Mouse (Mus musculus) CH12.LX (cell line): ENCODE results near the gene P2ry12. TPM values are rescaled to one million over a fixed set of nuclear protein-coding genes. Genes with fewer than 3 reads are reported as not detected.

Experiments
- DNase-seq: peaks from one replicate; pipeline ENCODE4 v3.0.0-alpha.2; 2013; ENCODE audit errors: extremely low read depth
- H3K27ac ChIP-seq: 2 replicates; pipeline ENCODE4 v1.5.1; 2012; ENCODE audit warnings: low read depth, mild to moderate bottlenecking, control low read depth, moderate library complexity; ENCODE audit not compliant: insufficient read depth
- H3K27me3 ChIP-seq: replicated peaks from 2 replicates; pipeline ENCODE3; 2012; ENCODE audit warnings: inconsistent platforms
- H3K36me3 ChIP-seq, 2 experiments: replicated peaks in 1 of 2; 2 replicates each; pipeline versions ENCODE3 to v1.6.1; 2012; ENCODE audit warnings: inconsistent platforms in 1 of 2, low read length in 1 of 2, mild to moderate bottlenecking in 1 of 2, mixed read lengths in 1 of 2, moderate library complexity in 1 of 2; ENCODE audit not compliant: control insufficient read depth in 1 of 2, insufficient read depth in 1 of 2
- H3K4me1 ChIP-seq, 2 experiments: 2 replicates each; pipeline ENCODE4 v1.6.1; 2012; ENCODE audit warnings: inconsistent platforms in 1 of 2, moderate library complexity in 1 of 2; ENCODE audit not compliant: insufficient read depth in 2 of 2, control insufficient read depth in 1 of 2
- H3K4me2 ChIP-seq: 2 replicates; pipeline ENCODE4 v1.6.1; 2012; ENCODE audit warnings: low read depth, mild to moderate bottlenecking, control low read depth; ENCODE audit not compliant: poor library complexity, insufficient read depth, severe bottlenecking
- H3K4me3 ChIP-seq, 3 experiments: fragments of 150-350 bp in 1 of 3; sonication (generic) in 1 of 3; replicated peaks in 1 of 3; 2 replicates each; pipeline versions ENCODE3 to v1.5.1; 2011 to 2012; ENCODE audit warnings: low read depth in 2 of 3, low read length in 2 of 3, mild to moderate bottlenecking in 2 of 3, moderate library complexity in 2 of 3, control low read depth in 1 of 3, improper control_type of control experiment in 1 of 3, inconsistent platforms in 1 of 3, mixed read lengths in 1 of 3; ENCODE audit not compliant: poor library complexity in 1 of 3
- H3K79me2 ChIP-seq: replicated peaks from 2 replicates; pipeline ENCODE4 v1.6.1; 2012; ENCODE audit warnings: mild to moderate bottlenecking, moderate library complexity; ENCODE audit not compliant: control insufficient read depth, poor library complexity, insufficient read depth, severe bottlenecking; ENCODE audit errors: extremely low read depth
- H3K9ac ChIP-seq: 2 replicates; pipeline ENCODE4 v1.6.1; 2012; ENCODE audit warnings: low read depth, mild to moderate bottlenecking, control low read depth, moderate library complexity; ENCODE audit not compliant: insufficient read depth
- H3K9me3 ChIP-seq: replicated peaks from 2 replicates; pipeline ENCODE3; 2012; ENCODE audit warnings: low read length, inconsistent platforms, mixed read lengths
- CHD1 ChIP-seq: IDR thresholded peaks from 2 replicates; pipeline ENCODE4 v1.6.1; 2012; ENCODE audit warnings: low read depth, low read length, improper control_type of control experiment, inconsistent platforms
- CTCF ChIP-seq, 2 experiments: IDR thresholded peaks in 1 of 2; conservative IDR thresholded peaks in 1 of 2; 2 replicates each; pipeline ENCODE4 v1.5.1; 2011 to 2012; ENCODE audit warnings: low read depth in 2 of 2, low read length in 2 of 2, improper control_type of control experiment in 1 of 2, inconsistent platforms in 1 of 2, mild to moderate bottlenecking in 1 of 2, moderate library complexity in 1 of 2
- E2F4 ChIP-seq: IDR thresholded peaks from 2 replicates; pipeline ENCODE4 v1.6.1; 2011; ENCODE audit warnings: low read depth, low read length, improper control_type of control experiment; ENCODE audit not compliant: insufficient replicate concordance
- ELF1 ChIP-seq: IDR thresholded peaks from 2 replicates; pipeline ENCODE4 v1.6.1; 2014; ENCODE audit warnings: low read depth, mild to moderate bottlenecking, inconsistent platforms, low read length, improper control_type of control experiment
- MEF2A ChIP-seq: IDR thresholded peaks from 2 replicates; pipeline ENCODE4 v1.6.1; 2014; ENCODE audit warnings: low read depth, mild to moderate bottlenecking, inconsistent platforms, low read length, improper control_type of control experiment, borderline replicate concordance
- MXI1 ChIP-seq: IDR thresholded peaks from 2 replicates; pipeline ENCODE4 v1.6.1; 2011; ENCODE audit warnings: mild to moderate bottlenecking, low read depth, low read length, improper control_type of control experiment
- POLR2A ChIP-seq: IDR thresholded peaks from 2 replicates; pipeline ENCODE4 v1.6.1; 2011; ENCODE audit warnings: low read depth, mild to moderate bottlenecking, improper control_type of control experiment, low read length
- RAD21 ChIP-seq: IDR thresholded peaks from 2 replicates; pipeline ENCODE4 v1.6.1; 2011; ENCODE audit warnings: low read depth, mild to moderate bottlenecking, low read length, improper control_type of control experiment, moderate library complexity
- SMC3 ChIP-seq: IDR thresholded peaks from 2 replicates; pipeline ENCODE4 v1.6.1; 2011; ENCODE audit warnings: low read depth, low read length, improper control_type of control experiment
- TCF12 ChIP-seq: IDR thresholded peaks from 2 replicates; pipeline ENCODE4 v1.6.1; 2014; ENCODE audit warnings: low read depth, mild to moderate bottlenecking, inconsistent platforms, low read length, improper control_type of control experiment
- UBTF ChIP-seq: IDR thresholded peaks from 2 replicates; pipeline ENCODE4 v1.6.1; 2012; ENCODE audit warnings: low read depth, mild to moderate bottlenecking, inconsistent platforms, low read length, improper control_type of control experiment, moderate library complexity
- USF1 ChIP-seq: IDR thresholded peaks from 2 replicates; pipeline ENCODE4 v1.6.1; 2014; ENCODE audit warnings: low read depth, mild to moderate bottlenecking, inconsistent platforms, low read length, improper control_type of control experiment
- USF2 ChIP-seq: conservative IDR thresholded peaks from 2 replicates; pipeline ENCODE4 v1.6.1; 2011; ENCODE audit warnings: low read depth, low read length, improper control_type of control experiment
- ZNF384 ChIP-seq: IDR thresholded peaks from 2 replicates; pipeline ENCODE4 v1.6.1; 2012; ENCODE audit warnings: low read depth, low read length, improper control_type of control experiment, inconsistent platforms
- dilution Hi-C: fragments of 300-500 bp; cut with MboI; formaldehyde crosslinking; loops from 2 replicates; pipeline ENCODE4 v1.14.3; 2020; ENCODE audit warnings: low sequenced_read_pairs; ENCODE audit not compliant: extremely low pct_unique_long_range_greater_than_20kb, extremely low pct_ligation_motif_present
- in situ Hi-C: fragments of 300-500 bp; cut with MboI; formaldehyde crosslinking; loops from 3 replicates; pipeline ENCODE4 v1.14.3; 2019; ENCODE audit warnings: low sequenced_read_pairs, low pct_ligation_motif_present, low pct_unique_long_range_greater_than_20kb, mixed read lengths
- polyA plus RNA-seq: library from polyadenylated mRNA; unstranded; fragments of >175 nt; gene quantifications from 2 replicates; pipeline ENCODE4 v1.2.1, GENCODE M21; 2012; ENCODE audit warnings: low read depth; ENCODE audit not compliant: insufficient read length
- total RNA-seq, 2 experiments: library from RNA; depleted of rRNA; stranded (reverse); fragments of 300-350 nt in 1 of 2; fragments of >200 nt in 1 of 2; gene quantifications; 2 replicates each; pipeline ENCODE4 v1.2.3; 2012 to 2014

The P2ry12 gene
- total and polyA plus RNA-seq, 3 experiments: 0.30 to 0.97 (median 0.33) TPM

GRCm38 (mm10) chr3:59169921-59170627, 92.6 kb downstream of the P2ry12 start:
- in situ Hi-C loops (loop anchor here (5.0 to 25.0 kb wide), 2 partner anchors 93 to 567 kb away; partner anchors contain the start of gene Gm5538), dilution Hi-C loops (no loop called here)
- Histone ChIP-seq H3K4me1 (peaks cover 0 to 16% of the 10 kb centered on the region in 2 experiments; a peak in 2 of 4 replicates), H3K27me3 (no peaks in the 10 kb centered on the region), H3K9ac (no peak overlapping the region), H3K36me3 (no peaks in the 10 kb centered on the region), H3K27ac (no peak overlapping the region), H3K79me2 (no peaks in the 10 kb centered on the region), H3K9me3 (no peaks in the 10 kb centered on the region), H3K4me3 (no peak overlapping the region), H3K4me2 (no peak overlapping the region)
- no peak for DNase-seq
- TF ChIP-seq CHD1 (no peak), MXI1 (no peak), ELF1 (no peak), RAD21 (no peak)

GRCm38 (mm10) chr3:59169215-59169614, 93.5 kb downstream of the P2ry12 start:
- Histone ChIP-seq H3K36me3 (no peaks in the 10 kb centered on the region), H3K27me3 (no peaks in the 10 kb centered on the region), H3K27ac (no peak overlapping the region), H3K4me1 (peaks cover 0 to 7% of the 10 kb centered on the region in 2 experiments; a peak in 1 of 4 replicates), H3K9me3 (no peaks in the 10 kb centered on the region), H3K9ac (no peak overlapping the region), H3K4me3 (no peak overlapping the region), H3K4me2 (no peak overlapping the region), H3K79me2 (no peaks in the 10 kb centered on the region)
- dilution Hi-C loops (no loop called here), in situ Hi-C loops (loop anchor here (5.0 to 25.0 kb wide), 2 partner anchors 92 to 568 kb away; partner anchors contain the start of gene Gm5538)
- TF ChIP-seq UBTF (no peak), E2F4 (no peak), MEF2A (no peak), POLR2A (no peak), RAD21 (peak; percentile 42), USF1 (no peak), SMC3 (peak; percentile 33), ZNF384 (no peak), TCF12 (no peak), USF2 (no peak), CTCF (conservative IDR thresholded peaks at IDR 0.05 in 1 of 2, IDR thresholded peaks at IDR 0.05 in 1 of 2; ENCODE audit: low read depth in 2 of 2, low read length in 2 of 2) (peak in 1 of 2 experiments; percentile 54; a peak in 2 of 4 replicates)
- DNase-seq: no peak
